Mouse (Mus musculus) stomach, postnatal 0 days (tissue): ENCODE results near the gene Olfr837. TPM values are rescaled to one million over a fixed set of nuclear protein-coding genes. Genes with fewer than 3 reads are reported as not detected.
"Not testable (repeated sequence)": the region's sequence is repeated elsewhere in the genome, so short reads cannot be mapped to it uniquely, and the experiment has no call there.

Source experiments
- ATAC-seq: fragments of 200-750 bp; cut with Nextera tagmentation; 2 replicates; pipeline ENCODE4 v1.8.0; 2017; ENCODE audit not compliant: low FRiP score, low TSS enrichment
- DNase-seq: peaks from one replicate; pipeline ENCODE4 v3.0.0-alpha.2; 2016; ENCODE audit warnings: low spot score
- H3K27ac ChIP-seq: fragments of 300-500 bp; sonication (generic); replicated peaks from 2 replicates; pipeline ENCODE4 v1.5.1; 2014; ENCODE audit warnings: mild to moderate bottlenecking, control low read depth
- H3K27me3 ChIP-seq: fragments of 300-500 bp; sonication (generic); 2 replicates; pipeline ENCODE4 v1.6.1; 2014; ENCODE audit warnings: low read length; ENCODE audit not compliant: control insufficient read depth, insufficient read depth
- H3K36me3 ChIP-seq: fragments of 300-500 bp; sonication (generic); 2 replicates; pipeline ENCODE4 v1.6.1; 2014; ENCODE audit warnings: low read length, mixed read lengths; ENCODE audit not compliant: control insufficient read depth, insufficient read depth
- H3K4me1 ChIP-seq: fragments of 300-500 bp; sonication (generic); replicated peaks from 2 replicates; pipeline ENCODE4 v1.6.1; 2014; ENCODE audit warnings: antibody characterized with exemption; ENCODE audit not compliant: control insufficient read depth, insufficient read depth
- H3K4me2 ChIP-seq: fragments of 300-500 bp; sonication (generic); replicated peaks from 2 replicates; pipeline ENCODE4 v1.6.1; 2014; ENCODE audit warnings: low read depth, mild to moderate bottlenecking, control low read depth, moderate library complexity
- H3K4me3 ChIP-seq: fragments of 300-500 bp; sonication (generic); 2 replicates; pipeline ENCODE4 v1.5.1; 2014; ENCODE audit warnings: low read depth, low read length, control low read depth
- H3K9ac ChIP-seq: fragments of 300-500 bp; sonication (generic); 2 replicates; pipeline ENCODE4 v1.6.1; 2014; ENCODE audit warnings: mild to moderate bottlenecking, low read length, control low read depth, mixed read lengths
- H3K9me3 ChIP-seq: fragments of 300-500 bp; sonication (generic); 2 replicates; pipeline ENCODE4 v1.6.1; 2016; ENCODE audit warnings: low read length; ENCODE audit not compliant: control insufficient read depth
- CTCF ChIP-seq: IDR thresholded peaks from 2 replicates; pipeline ENCODE4 v1.5.1; 2016; ENCODE audit warnings: antibody characterized with exemption, low read depth, mild to moderate bottlenecking, moderate library complexity
- EP300 ChIP-seq: optimal IDR thresholded peaks from 2 replicates; pipeline ENCODE3; 2016; ENCODE audit warnings: antibody characterized with exemption
- WGBS: fragments of 180-500 bp; shearing (Covaris S2); extraction: QIAGEN DNeasy Blood & Tissue Kit; methylation state at CpG from one replicate; pipeline ENCODE4 v1.1.7; 2014; 5-methylcytosine and 5-hydroxymethylcytosine counted together
- polyA plus RNA-seq: library from polyadenylated mRNA; unstranded; fragments of >200 nt; fragmentation: Nextera tagmentation; extraction: Ambion mirVana; gene quantifications from 2 replicates; pipeline ENCODE4 v1.2.1, GENCODE M21; 2015

The Olfr837 gene
- polyA plus RNA-seq: not detected in 2 replicates

- Histone ChIP-seq H3K9me3 (no peaks in the 10 kb centered on the region), H3K27ac (no peak within 1 kb of the TSS), H3K36me3 (no peaks in the 10 kb centered on the region), H3K4me2 (no peak within 1 kb of the TSS), H3K9ac (no peak within 1 kb of the TSS), H3K4me3 (no peak within 1 kb of the TSS), H3K27me3 (no peaks in the 10 kb centered on the region), H3K4me1 (no peaks in the 10 kb centered on the region)
- ATAC-seq: no peak
- WGBS: 73% methylated on average over 1 of the region's 1 CpGs
- DNase-seq: no peak
- no peak for TF ChIP-seq EP300
- no peak for TF ChIP-seq CTCF
Observed at GRCm38 (mm10) chr9:19136017-19136416, at the start of gene Olfr837. Gene Olfr837 (plus strand): TSS chr9:19136317.

- 51% methylated on average over 6 of the region's 6 CpGs for WGBS
- H3K27me3 ChIP-seq: not testable (repeated sequence)
Observed at GRCm38 (mm10) chr9:19092889-19093753, 43.0 kb upstream of the Olfr837 start.

GRCm38 (mm10) chr9:19097286-19097685, 38.8 kb upstream of the Olfr837 start:
- Histone ChIP-seq H3K4me2 (no peak overlapping the region), H3K4me3 (no peak overlapping the region), H3K9ac (no peak overlapping the region), H3K27ac (no peak overlapping the region), H3K27me3 (no peaks in the 10 kb centered on the region), H3K9me3 (no peaks in the 10 kb centered on the region), H3K4me1 (no peaks in the 10 kb centered on the region), H3K36me3 (no peaks in the 10 kb centered on the region)
- TF ChIP-seq EP300: no peak
- no peak for TF ChIP-seq CTCF
- no peak for ATAC-seq
- WGBS: 87% methylated on average over 4 of the region's 4 CpGs
- DNase-seq: no peak

More at GRCm38 (mm10) chr9:19092889-19093753, 43.0 kb upstream of the Olfr837 start:
- not testable (repeated sequence) for H3K9me3 ChIP-seq, DNase-seq, H3K4me2 ChIP-seq, H3K4me1 ChIP-seq, H3K4me3 ChIP-seq, H3K27ac ChIP-seq, H3K9ac ChIP-seq, ATAC-seq, H3K36me3 ChIP-seq

- H3K9me3 ChIP-seq: no peaks in the 10 kb centered on the region
- no peak for DNase-seq
- TF ChIP-seq CTCF (no peak), EP300 (no peak)
Observed at GRCm38 (mm10) chr9:19120082-19120481, 16.0 kb upstream of the Olfr837 start, which contains the start of gene Olfr836. Gene Olfr836 (plus strand): TSS chr9:19120382.

GRCm38 (mm10) chr9:19177212-19177611, 41.1 kb downstream of the Olfr837 start, which contains the start of gene Olfr839-ps1:
Gene Olfr839-ps1 (minus strand): TSS chr9:19177312.
- WGBS: 81% methylated on average over 1 of the region's 1 CpGs
- no peaks in the 10 kb centered on the region for H3K4me1 ChIP-seq
- no peak within 1 kb of the TSS for H3K4me2 ChIP-seq
- TF ChIP-seq EP300: no peak
- TF ChIP-seq CTCF: no peak
- H3K9ac ChIP-seq: no peak within 1 kb of the TSS
- no peaks in the 10 kb centered on the region for H3K27me3 ChIP-seq
- ATAC-seq: no peak
- no peaks in the 10 kb centered on the region for H3K9me3 ChIP-seq
- H3K27ac ChIP-seq: no peak within 1 kb of the TSS
- H3K4me3 ChIP-seq: no peak within 1 kb of the TSS
- DNase-seq: no peak
- H3K36me3 ChIP-seq: no peaks in the 10 kb centered on the region

More at GRCm38 (mm10) chr9:19120082-19120481, 16.0 kb upstream of the Olfr837 start, which contains the start of gene Olfr836:
- no peak within 1 kb of the TSS for H3K4me2 ChIP-seq
- H3K4me3 ChIP-seq: no peak within 1 kb of the TSS
- no peaks in the 10 kb centered on the region for H3K27me3 ChIP-seq
- H3K27ac ChIP-seq: no peak within 1 kb of the TSS
- H3K4me1 ChIP-seq: no peaks in the 10 kb centered on the region
- ATAC-seq: no peak
- no peak within 1 kb of the TSS for H3K9ac ChIP-seq
- H3K36me3 ChIP-seq: no peaks in the 10 kb centered on the region

Other genes with a start within 250 kb of the Olfr837 start
- not detected in 2 replicates for gene Olfr832, start 199.2 kb upstream of the Olfr837 start, polyA plus RNA-seq
- gene Olfr834, start 148.3 kb upstream of the Olfr837 start, polyA plus RNA-seq: not detected in 2 replicates
- gene Olfr835, start 103.6 kb upstream of the Olfr837 start, polyA plus RNA-seq: not detected in 2 replicates
- not detected in 2 replicates for gene Olfr836, start 15.9 kb upstream of the Olfr837 start, polyA plus RNA-seq
- not detected in 2 replicates for gene Olfr839-ps1, start 41.0 kb downstream of the Olfr837 start, polyA plus RNA-seq
- gene Olfr843, start 115.7 kb downstream of the Olfr837 start, polyA plus RNA-seq: 0.01 TPM in 1 of 2 replicates, not detected in the other
- not detected in 2 replicates for gene Olfr844, start 180.0 kb downstream of the Olfr837 start, polyA plus RNA-seq
- gene Olfr845, start 200.1 kb downstream of the Olfr837 start, polyA plus RNA-seq: not detected in 2 replicates
- not detected in 2 replicates for gene Olfr846, start 227.7 kb downstream of the Olfr837 start, polyA plus RNA-seq
- not detected in 2 replicates for gene Olfr847, start 242.4 kb downstream of the Olfr837 start, polyA plus RNA-seq